Mouse (Mus musculus) MEL (cell line): ENCODE results near the gene Ptgir. TPM values are rescaled to one million over a fixed set of nuclear protein-coding genes. Genes with fewer than 3 reads are reported as not detected.

Experiments used
- DNase-seq: peaks from one replicate; pipeline ENCODE4 v3.0.0; 2011; ENCODE audit warnings: low read depth, low spot score
- H3K27ac ChIP-seq: 2 replicates; pipeline ENCODE4 v1.5.1; 2012; ENCODE audit warnings: low read depth, mild to moderate bottlenecking, control low read depth, low read length, moderate library complexity; ENCODE audit not compliant: control insufficient read depth
- H3K27me3 ChIP-seq, 2 experiments: fragments of 150-350 bp in 1 of 2; sonication (generic) in 1 of 2; 2 replicates each; pipeline ENCODE4 v1.6.1; 2012; ENCODE audit warnings: low read length in 2 of 2, mild to moderate bottlenecking in 2 of 2, improper control_type of control experiment in 1 of 2, moderate library complexity in 1 of 2; ENCODE audit not compliant: insufficient read depth in 2 of 2, control insufficient read depth in 1 of 2
- H3K36me3 ChIP-seq, 2 experiments: 2 replicates each; pipeline ENCODE4 v1.6.1; 2012 to 2014; ENCODE audit warnings: low read length in 2 of 2, improper control_type of control experiment in 1 of 2, inconsistent platforms in 1 of 2, mild to moderate bottlenecking in 1 of 2; ENCODE audit not compliant: insufficient read depth in 2 of 2, control insufficient read depth in 1 of 2
- H3K4me1 ChIP-seq, 2 experiments: fragments of 150-350 bp in 1 of 2; sonication (generic) in 1 of 2; 2 replicates each; pipeline ENCODE4 v1.6.1; 2012; ENCODE audit warnings: low read length in 2 of 2, improper control_type of control experiment in 1 of 2, mild to moderate bottlenecking in 1 of 2; ENCODE audit not compliant: insufficient read depth in 2 of 2, control insufficient read depth in 1 of 2
- H3K4me3 ChIP-seq, 2 experiments: fragments of 150-350 bp in 1 of 2; sonication (generic) in 1 of 2; 2 replicates each; pipeline ENCODE4 v1.5.1; 2012; ENCODE audit warnings: low read depth in 2 of 2, low read length in 2 of 2, mild to moderate bottlenecking in 2 of 2, moderate library complexity in 2 of 2, control low read depth in 1 of 2, improper control_type of control experiment in 1 of 2; ENCODE audit not compliant: control insufficient read depth in 1 of 2, insufficient read depth in 1 of 2
- H3K79me2 ChIP-seq: 2 replicates; pipeline ENCODE4 v1.6.1; 2012; ENCODE audit warnings: mild to moderate bottlenecking, low read length, moderate library complexity; ENCODE audit not compliant: control insufficient read depth, poor library complexity, insufficient read depth
- H3K9ac ChIP-seq: 2 replicates; pipeline ENCODE4 v1.6.1; 2012; ENCODE audit warnings: low read depth, mild to moderate bottlenecking, control low read depth, low read length, moderate library complexity; ENCODE audit not compliant: control insufficient read depth, poor library complexity, severe bottlenecking
- H3K9me3 ChIP-seq: fragments of 150-350 bp; sonication (generic); replicated peaks from 2 replicates; pipeline ENCODE4 v1.6.1; 2012; ENCODE audit warnings: mild to moderate bottlenecking, low read length, improper control_type of control experiment, moderate library complexity; ENCODE audit not compliant: insufficient read depth
- BHLHE40 ChIP-seq: IDR thresholded peaks from 2 replicates; pipeline ENCODE4 v1.6.1; 2012; ENCODE audit warnings: low read depth, mild to moderate bottlenecking, inconsistent platforms, low read length, improper control_type of control experiment, borderline replicate concordance
- CTCF ChIP-seq, 3 experiments: IDR thresholded peaks in 2 of 3; conservative IDR thresholded peaks in 1 of 3; 2 replicates each; pipeline ENCODE4 v1.5.1; 2011 to 2012; ENCODE audit warnings: low read length in 3 of 3, low read depth in 2 of 3, mild to moderate bottlenecking in 2 of 3, improper control_type of control experiment in 1 of 3, inconsistent platforms in 1 of 3, mixed read lengths in 1 of 3, moderate library complexity in 1 of 3; ENCODE audit not compliant: control insufficient read depth in 1 of 3, insufficient read depth in 1 of 3, poor library complexity in 1 of 3, severe bottlenecking in 1 of 3
- GATA1 ChIP-seq: IDR thresholded peaks from 2 replicates; pipeline ENCODE4 v1.6.1; 2011; ENCODE audit warnings: low read depth, low read length, improper control_type of control experiment
- HCFC1 ChIP-seq: IDR thresholded peaks from 2 replicates; pipeline ENCODE4 v1.6.1; 2012; ENCODE audit warnings: low read depth, mild to moderate bottlenecking, inconsistent platforms, low read length, improper control_type of control experiment, moderate library complexity
- KAT2A ChIP-seq: conservative IDR thresholded peaks from 2 replicates; pipeline ENCODE4 v1.6.1; 2012; ENCODE audit warnings: low read depth, low read length, improper control_type of control experiment, inconsistent platforms
- MAFK ChIP-seq: IDR thresholded peaks from 2 replicates; pipeline ENCODE4 v1.6.1; 2011; ENCODE audit warnings: low read depth, mild to moderate bottlenecking, low read length, improper control_type of control experiment, borderline replicate concordance
- MAX ChIP-seq: IDR thresholded peaks from 2 replicates; pipeline ENCODE4 v1.6.1; 2011; ENCODE audit warnings: low read length, improper control_type of control experiment
- MEF2A ChIP-seq: IDR thresholded peaks from 2 replicates; pipeline ENCODE4 v1.6.1; 2014; ENCODE audit warnings: low read depth, mild to moderate bottlenecking, inconsistent platforms, low read length, improper control_type of control experiment; ENCODE audit not compliant: poor library complexity, insufficient replicate concordance, severe bottlenecking; ENCODE audit errors: extremely low read depth
- MXI1 ChIP-seq: IDR thresholded peaks from 2 replicates; pipeline ENCODE4 v1.6.1; 2011; ENCODE audit warnings: mild to moderate bottlenecking, low read depth, low read length, improper control_type of control experiment
- MYC ChIP-seq: IDR thresholded peaks from 2 replicates; pipeline ENCODE4 v1.6.1; 2011; ENCODE audit warnings: low read depth, mild to moderate bottlenecking, low read length, improper control_type of control experiment, moderate library complexity
- NRF1 ChIP-seq: IDR thresholded peaks from 2 replicates; pipeline ENCODE4 v1.6.1; 2014; ENCODE audit warnings: low read depth, mild to moderate bottlenecking, inconsistent platforms, low read length, improper control_type of control experiment, moderate library complexity; ENCODE audit not compliant: poor library complexity, insufficient read depth, severe bottlenecking
- POLR2A ChIP-seq, 2 experiments: IDR thresholded peaks; 2 replicates each; pipeline ENCODE4 v1.6.1; 2011 to 2012; ENCODE audit warnings: low read length in 2 of 2, mild to moderate bottlenecking in 2 of 2, control low read depth in 1 of 2, improper control_type of control experiment in 1 of 2, low read depth in 1 of 2, moderate library complexity in 1 of 2; ENCODE audit not compliant: control insufficient read depth in 1 of 2, insufficient read depth in 1 of 2, poor library complexity in 1 of 2
- POLR2AphosphoS2 ChIP-seq: IDR thresholded peaks from 2 replicates; pipeline ENCODE4 v1.6.1; 2011; ENCODE audit warnings: low read length, improper control_type of control experiment
- RCOR1 ChIP-seq: IDR thresholded peaks from 2 replicates; pipeline ENCODE4 v1.6.1; 2012; ENCODE audit warnings: low read depth, mild to moderate bottlenecking, inconsistent platforms, low read length, improper control_type of control experiment
- TCF12 ChIP-seq: IDR thresholded peaks from 2 replicates; pipeline ENCODE4 v1.6.1; 2014; ENCODE audit warnings: low read depth, mild to moderate bottlenecking, inconsistent platforms, low read length, improper control_type of control experiment, moderate library complexity
- USF1 ChIP-seq: IDR thresholded peaks from 2 replicates; pipeline ENCODE4 v1.6.1; 2014; ENCODE audit warnings: low read depth, mild to moderate bottlenecking, inconsistent platforms, low read length, improper control_type of control experiment, moderate library complexity
- ZC3H11A ChIP-seq: IDR thresholded peaks from 2 replicates; pipeline ENCODE4 v1.6.1; 2012; ENCODE audit warnings: low read depth, mild to moderate bottlenecking, inconsistent platforms, low read length, improper control_type of control experiment
- ZMIZ1 ChIP-seq: IDR thresholded peaks from 2 replicates; pipeline ENCODE4 v1.6.1; 2012; ENCODE audit warnings: low read depth, mild to moderate bottlenecking, inconsistent platforms, low read length, improper control_type of control experiment, moderate library complexity
- polyA plus RNA-seq, 2 experiments: library from polyadenylated mRNA; stranded (reverse) in 1 of 2; unstranded in 1 of 2; fragments of >175 nt in 1 of 2; fragments of >200 nt in 1 of 2; gene quantifications; 2 replicates each; pipeline versions ENCODE4 v1.2.1 to v1.2.4; 2012; ENCODE audit warnings: low replicate concordance in 2 of 2, low read depth in 1 of 2; ENCODE audit not compliant: insufficient read length in 2 of 2, insufficient read depth in 1 of 2, missing spikeins in 1 of 2
- total RNA-seq: library from RNA; depleted of rRNA; stranded (reverse); fragments of 300-350 nt; gene quantifications from 2 replicates; pipeline ENCODE4 v1.2.3, GENCODE M21; 2012

Ptgir gene
- total and polyA plus RNA-seq, 3 experiments = 22.8 to 23.7 TPM; not detected in 1

DNA sequence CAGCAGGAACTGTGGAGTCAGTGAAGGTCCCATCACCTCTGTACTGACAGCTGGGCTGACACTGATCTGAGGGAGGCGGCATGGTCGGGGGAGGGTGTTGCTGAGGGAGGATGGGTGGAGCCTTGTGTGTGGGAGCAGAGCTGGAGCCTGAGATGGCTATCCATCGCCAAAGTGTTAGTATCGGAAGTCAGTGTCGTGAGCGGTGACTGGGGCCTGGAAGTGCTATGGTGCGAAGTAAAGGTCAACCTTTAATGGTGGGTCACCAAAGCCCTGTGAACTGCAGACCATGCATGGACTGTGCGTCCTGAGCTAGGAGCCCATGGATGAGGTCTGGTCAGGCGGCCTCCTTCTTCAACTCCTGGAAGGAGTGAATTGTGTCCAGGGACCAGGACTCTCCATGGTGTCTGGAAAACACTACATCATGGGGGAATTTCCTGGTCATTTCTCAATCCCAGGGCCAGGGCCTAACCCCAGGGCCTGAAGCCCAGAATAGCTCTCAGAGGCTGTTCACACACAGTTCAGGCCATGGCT, 734 bp upstream of the Ptgir start (continued):
- TF ChIP-seq ZC3H11A = no peak
- peak; percentile 38; the same call in 1 of the 2 replicates for TF ChIP-seq TCF12
- TF ChIP-seq POLR2AphosphoS2 = no peak; the same call in 1 of the 2 replicates
- no peak for TF ChIP-seq HCFC1
- no peak for TF ChIP-seq MYC

GRCm38 (mm10) chr7:16906889-16907559, 734 bp downstream of the Ptgir start:
- Histone ChIP-seq H3K27ac (peak overlapping the region; percentile 54), H3K4me3 (peak overlapping the region; percentile 57 to 70), H3K9ac (peak overlapping the region; percentile 74), H3K9me3 (no peaks in the 10 kb centered on the region), H3K4me1 (peaks cover 6 to 46% of the 10 kb centered on the region in 2 experiments), H3K79me2 (peaks cover 27% of the 10 kb centered on the region), H3K27me3 (no peaks in the 10 kb centered on the region), H3K36me3 (peaks cover 0 to 31% of the 10 kb centered on the region in 2 experiments)
- peak; percentile 56 for DNase-seq
- no peak for TF ChIP-seq ZMIZ1
- no peak for TF ChIP-seq TCF12
- no peak for TF ChIP-seq RCOR1
- no peak for TF ChIP-seq MAFK
- peak; percentile 36; the same call in 1 of the 2 replicates for TF ChIP-seq MXI1
- TF ChIP-seq BHLHE40 = no peak
- TF ChIP-seq KAT2A = no peak
- peak; percentile 73 for TF ChIP-seq MAX
- peak; percentile 49; the same call in 1 of the 2 replicates for TF ChIP-seq USF1
- TF ChIP-seq MEF2A = no peak
- TF ChIP-seq GATA1 = no peak
- no peak for TF ChIP-seq CTCF (IDR thresholded peaks at IDR 0.05 in 2 of 3, conservative IDR thresholded peaks at IDR 0.05 in 1 of 3; ENCODE audit: control insufficient read depth in 1 of 3, insufficient read depth in 1 of 3, low read depth in 2 of 3, low read length in 3 of 3, poor library complexity in 1 of 3, severe bottlenecking in 1 of 3)
- peak; percentile 3 to 22; a peak in 1 of 4 replicates for TF ChIP-seq POLR2A (IDR thresholded peaks at IDR 0.05; ENCODE audit: control insufficient read depth in 1 of 2, insufficient read depth in 1 of 2, low read depth in 1 of 2, low read length in 2 of 2, poor library complexity in 1 of 2)
- TF ChIP-seq NRF1 = no peak
